Mouse (Mus musculus): Measurements from ENCODE around the gene Umodl1.

Umodl1 gene

GRCm38 (mm10) chr17:31000897-31001296 lies 46.5 kb downstream of the Umodl1 start:
- DNase-seq (ENCODE audit: low spot score) = no peak

GRCm38 (mm10) chr17:31002613-31003012 lies 48.2 kb downstream of the Umodl1 start:
- no peak for DNase-seq (ENCODE audit: low spot score)

GRCm38 (mm10) chr17:31005284-31005683 lies 50.8 kb downstream of the Umodl1 start:
- DNase-seq (ENCODE audit: low spot score) = no peak

- no peak for DNase-seq (ENCODE audit: low spot score)
Measured at GRCm38 (mm10) chr17:31007357-31007756, 52.9 kb downstream of the Umodl1 start.

GRCm38 (mm10) chr17:31008416-31008815 lies 54.0 kb downstream of the Umodl1 start:
- no peak for DNase-seq (ENCODE audit: low spot score)

- DNase-seq (ENCODE audit: low spot score) = peak; percentile 12
Measured at GRCm38 (mm10) chr17:31011551-31012394, 57.3 kb downstream of the Umodl1 start.

GRCm38 (mm10) chr17:31018267-31018666 lies 63.8 kb downstream of the Umodl1 start:
- DNase-seq (ENCODE audit: low spot score) = no peak

- peak; percentile 21 for DNase-seq (ENCODE audit: low spot score)
Measured at GRCm38 (mm10) chr17:31019505-31019904, 65.1 kb downstream of the Umodl1 start.

- no peak for DNase-seq (ENCODE audit: low spot score)
Measured at GRCm38 (mm10) chr17:31020078-31020477, 65.6 kb downstream of the Umodl1 start.

GRCm38 (mm10) chr17:31021276-31021675 lies 66.8 kb downstream of the Umodl1 start:
- no peak for DNase-seq (ENCODE audit: low spot score)

- no peak for DNase-seq (ENCODE audit: low spot score)
Measured at GRCm38 (mm10) chr17:31024125-31024781, 69.8 kb downstream of the Umodl1 start.

- DNase-seq (ENCODE audit: low spot score) = no peak
Measured at GRCm38 (mm10) chr17:31024782-31025125, 70.3 kb downstream of the Umodl1 start.

GRCm38 (mm10) chr17:31026986-31027385 lies 72.5 kb downstream of the Umodl1 start:
- DNase-seq (ENCODE audit: low spot score) = no peak

- DNase-seq (ENCODE audit: low spot score) = no peak
Measured at GRCm38 (mm10) chr17:31027723-31028122, 73.3 kb downstream of the Umodl1 start.

- no peak for DNase-seq (ENCODE audit: low spot score)
Measured at GRCm38 (mm10) chr17:31028821-31029370, 74.5 kb downstream of the Umodl1 start.

- DNase-seq (ENCODE audit: low spot score) = no peak
Measured at GRCm38 (mm10) chr17:31029407-31029806, 75.0 kb downstream of the Umodl1 start.

GRCm38 (mm10) chr17:31032341-31032740 lies 77.9 kb downstream of the Umodl1 start:
- no peak for DNase-seq (ENCODE audit: low spot score)

GRCm38 (mm10) chr17:31033251-31033650 lies 78.8 kb downstream of the Umodl1 start:
- no peak for DNase-seq (ENCODE audit: low spot score)

GRCm38 (mm10) chr17:31034165-31034564 lies 79.7 kb downstream of the Umodl1 start:
- DNase-seq (ENCODE audit: low spot score) = no peak

GRCm38 (mm10) chr17:31034674-31035356 lies 80.4 kb downstream of the Umodl1 start:
- DNase-seq (ENCODE audit: low spot score) = no peak

GRCm38 (mm10) chr17:31036168-31036876 lies 81.9 kb downstream of the Umodl1 start:
- no peak for DNase-seq (ENCODE audit: low spot score)

- DNase-seq (ENCODE audit: low spot score) = no peak
Measured at GRCm38 (mm10) chr17:31037331-31037730, 82.9 kb downstream of the Umodl1 start.
